Mouse (Mus musculus) liver, adult 2 months (tissue): ENCODE data around the gene Proser3. TPM values are rescaled to one million over a fixed set of nuclear protein-coding genes. Genes with fewer than 3 reads are reported as not detected.

ENCODE experiments used
- DNase-seq: peaks from one replicate; pipeline ENCODE4 v3.0.0-alpha.2; 2011; ENCODE audit warnings: low read depth, low spot score; ENCODE audit errors: extremely low read depth
- H3K27ac ChIP-seq: fragments of 200-500 bp; replicated peaks from 2 replicates; pipeline ENCODE4 v1.5.1; 2012; ENCODE audit warnings: low read depth, mild to moderate bottlenecking, control low read depth, inconsistent platforms, low read length; ENCODE audit not compliant: insufficient read depth
- H3K27me3 ChIP-seq: fragments of 200-500 bp; 2 replicates; pipeline ENCODE4 v1.6.1; 2012; ENCODE audit warnings: mild to moderate bottlenecking, moderate library complexity, low read length, inconsistent platforms; ENCODE audit not compliant: control insufficient read depth, insufficient read depth
- H3K36me3 ChIP-seq: fragments of 200-500 bp; 2 replicates; pipeline ENCODE4 v1.6.1; 2012; ENCODE audit warnings: low read length, inconsistent platforms; ENCODE audit not compliant: control insufficient read depth, insufficient read depth
- H3K4me1 ChIP-seq: fragments of 200-500 bp; 2 replicates; pipeline ENCODE4 v1.6.1; 2011; ENCODE audit warnings: low read length; ENCODE audit not compliant: control insufficient read depth, insufficient read depth
- H3K4me3 ChIP-seq: fragments of 200-500 bp; 2 replicates; pipeline ENCODE4 v1.5.1; 2011; ENCODE audit warnings: low read depth, mild to moderate bottlenecking, control low read depth, low read length, moderate library complexity; ENCODE audit not compliant: insufficient read depth
- H3K79me2 ChIP-seq: fragments of 200-500 bp; 2 replicates; pipeline ENCODE4 v1.6.1; 2012; ENCODE audit warnings: inconsistent platforms, mild to moderate bottlenecking, low read length, moderate library complexity; ENCODE audit not compliant: control insufficient read depth, insufficient read depth
- H3K9ac ChIP-seq: fragments of 200-500 bp; 2 replicates; pipeline ENCODE4 v1.6.1; 2012; ENCODE audit warnings: low read depth, mild to moderate bottlenecking, control low read depth, inconsistent platforms, low read length
- CTCF ChIP-seq: fragments of 200-500 bp; IDR thresholded peaks from 2 replicates; pipeline ENCODE4 v1.5.1; 2011; ENCODE audit warnings: low read depth, low read length, control low read depth
- POLR2A ChIP-seq: fragments of 200-500 bp; IDR thresholded peaks from 2 replicates; pipeline ENCODE4 v1.6.1; 2011; ENCODE audit warnings: low read length, control low read depth; ENCODE audit not compliant: insufficient read depth; ENCODE audit errors: extremely low read depth
- WGBS: fragments of 180-500 bp; shearing (Covaris S2); methylation state at CpG from one replicate; pipeline ENCODE4 v1.1.7; 2018; 5-methylcytosine and 5-hydroxymethylcytosine counted together
- polyA plus RNA-seq: library from polyadenylated mRNA; depleted of rRNA; stranded (reverse); fragments of >200 nt; gene quantifications from 2 replicates; pipeline ENCODE4 v1.2.3, GENCODE M21; 2012
- total RNA-seq: library from RNA; depleted of rRNA; stranded (reverse); fragments of >200 nt; gene quantifications from 2 replicates; pipeline ENCODE4 v1.2.3, GENCODE M21; 2014

Gene Proser3
- total and polyA plus RNA-seq, 2 experiments, result 1.6 to 4.5 TPM

DNA sequence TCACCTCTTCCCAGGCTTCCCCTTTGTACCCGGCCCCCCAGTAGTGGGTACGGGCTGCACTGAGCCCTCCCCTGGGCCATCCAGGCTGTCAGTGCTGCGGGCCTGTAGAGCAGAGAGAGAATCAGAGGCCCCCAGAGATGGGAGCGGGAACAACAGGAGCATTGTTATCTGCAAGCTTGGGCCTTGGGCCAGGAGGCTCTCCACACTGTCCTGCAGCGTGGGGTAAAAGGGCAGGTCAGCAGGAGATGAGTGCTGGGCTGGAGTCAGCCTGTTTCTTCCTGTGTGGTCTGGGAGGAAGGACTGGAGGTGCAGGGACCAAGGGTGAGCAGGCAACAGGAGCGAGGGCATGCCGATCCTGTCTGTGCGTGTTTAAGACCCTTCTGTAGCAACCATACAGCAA lies 19.2 kb downstream of the Proser3 start:
- H3K27ac ChIP-seq, result no peak overlapping the region
- no peaks in the 10 kb centered on the region for H3K27me3 ChIP-seq
- WGBS, result 61% methylated on average over 8 of the region's 8 CpGs
- no peak overlapping the region for H3K9ac ChIP-seq
- DNase-seq, result no peak
- H3K79me2 ChIP-seq, result no peaks in the 10 kb centered on the region
- H3K4me3 ChIP-seq, result no peak overlapping the region
- H3K36me3 ChIP-seq, result no peaks in the 10 kb centered on the region
- TF ChIP-seq CTCF (no peak), POLR2A (no peak)
- no peaks in the 10 kb centered on the region for H3K4me1 ChIP-seq

DNA sequence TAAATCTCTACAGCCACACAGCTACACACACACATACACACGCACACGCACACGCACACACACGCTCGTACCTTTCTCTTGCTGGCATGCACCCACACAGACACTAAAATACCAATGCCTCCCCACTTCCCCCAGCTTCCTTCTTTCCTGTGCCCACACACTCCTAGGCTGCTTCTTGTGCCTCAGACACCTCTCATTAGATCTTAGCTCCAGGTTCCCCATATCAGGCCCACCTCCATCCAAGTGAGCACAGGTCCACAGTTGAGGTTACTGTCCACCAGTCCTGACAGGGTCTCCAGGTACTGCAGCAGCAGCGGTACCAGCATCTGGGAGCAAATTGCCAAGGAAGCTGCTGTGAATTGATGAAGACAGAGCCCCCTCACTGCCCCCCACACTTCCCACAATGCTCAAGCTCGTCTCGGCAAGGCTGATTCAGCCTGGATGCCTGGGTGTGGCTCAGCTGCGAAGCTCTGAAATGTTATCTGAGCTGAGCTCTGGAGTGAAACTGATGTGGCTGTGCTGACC lies 20.7 kb downstream of the Proser3 start:
- TF ChIP-seq CTCF (no peak), POLR2A (no peak)
- no peaks in the 10 kb centered on the region for H3K4me1 ChIP-seq
- no peak for DNase-seq
- H3K36me3 ChIP-seq, result no peaks in the 10 kb centered on the region
- no peaks in the 10 kb centered on the region for H3K79me2 ChIP-seq
- no peak overlapping the region for H3K9ac ChIP-seq
- H3K4me3 ChIP-seq, result no peak overlapping the region
- no peak overlapping the region for H3K27ac ChIP-seq
- 85% methylated on average over 9 of the region's 9 CpGs for WGBS
- H3K27me3 ChIP-seq, result no peaks in the 10 kb centered on the region

DNA sequence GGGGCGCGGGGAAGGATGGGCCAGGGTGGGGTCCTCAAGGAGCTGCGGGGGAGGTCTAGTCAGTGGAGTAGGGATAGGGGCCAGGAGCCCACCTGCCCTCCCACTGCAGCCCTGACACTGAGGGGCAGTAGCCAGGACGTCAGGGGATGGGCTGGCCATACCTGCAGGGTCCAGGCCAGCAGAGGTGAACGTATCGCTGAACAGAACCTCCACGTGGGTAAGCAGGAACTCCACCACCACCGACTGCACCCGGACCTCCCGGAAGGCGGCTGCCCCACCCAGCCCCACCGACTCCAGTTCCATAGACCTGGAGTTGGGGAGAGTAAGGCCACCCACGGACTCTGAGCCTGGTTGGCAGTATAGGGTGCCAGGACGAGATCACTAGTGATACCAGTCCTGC lies 25.1 kb downstream of the Proser3 start:
- TF ChIP-seq CTCF, result no peak
- H3K36me3 ChIP-seq, result no peaks in the 10 kb centered on the region
- no peak overlapping the region for H3K27ac ChIP-seq
- H3K27me3 ChIP-seq, result no peaks in the 10 kb centered on the region
- no peaks in the 10 kb centered on the region for H3K4me1 ChIP-seq
- H3K4me3 ChIP-seq, result no peak overlapping the region
- no peaks in the 10 kb centered on the region for H3K79me2 ChIP-seq
- no peak overlapping the region for H3K9ac ChIP-seq
- WGBS, result 87% methylated on average over 14 of the region's 14 CpGs
- DNase-seq, result no peak

DNA sequence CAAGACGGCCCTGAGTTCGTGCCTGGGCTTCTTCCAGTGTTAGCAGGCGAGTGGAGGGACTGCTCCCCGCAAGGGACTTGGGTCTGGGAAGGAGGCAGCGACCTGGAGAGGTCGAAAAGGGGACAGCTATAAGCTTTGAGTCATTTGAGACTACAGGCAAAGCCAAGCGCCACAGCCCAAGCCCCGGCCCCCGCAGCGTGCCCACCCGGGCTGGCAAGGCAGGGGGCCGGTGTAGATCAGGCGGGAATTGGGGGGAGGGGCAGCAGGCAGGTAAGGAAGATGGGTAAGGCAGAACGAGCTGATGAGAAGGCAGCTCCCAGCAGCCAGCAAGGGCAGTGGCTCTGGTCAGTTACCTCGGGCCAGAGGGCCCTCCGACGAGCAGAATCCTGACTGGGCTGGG lies 25.7 kb downstream of the Proser3 start:
- no peaks in the 10 kb centered on the region for H3K79me2 ChIP-seq
- DNase-seq, result no peak
- no peak overlapping the region for H3K9ac ChIP-seq
- no peaks in the 10 kb centered on the region for H3K4me1 ChIP-seq
- no peak overlapping the region for H3K4me3 ChIP-seq
- TF ChIP-seq CTCF (no peak), POLR2A (no peak)
- H3K36me3 ChIP-seq, result no peaks in the 10 kb centered on the region
- no peaks in the 10 kb centered on the region for H3K27me3 ChIP-seq
- whole genome bisulfite sequencing, result 46% methylated on average over 17 of the region's 17 CpGs
- H3K27ac ChIP-seq, result no peak overlapping the region

DNA sequence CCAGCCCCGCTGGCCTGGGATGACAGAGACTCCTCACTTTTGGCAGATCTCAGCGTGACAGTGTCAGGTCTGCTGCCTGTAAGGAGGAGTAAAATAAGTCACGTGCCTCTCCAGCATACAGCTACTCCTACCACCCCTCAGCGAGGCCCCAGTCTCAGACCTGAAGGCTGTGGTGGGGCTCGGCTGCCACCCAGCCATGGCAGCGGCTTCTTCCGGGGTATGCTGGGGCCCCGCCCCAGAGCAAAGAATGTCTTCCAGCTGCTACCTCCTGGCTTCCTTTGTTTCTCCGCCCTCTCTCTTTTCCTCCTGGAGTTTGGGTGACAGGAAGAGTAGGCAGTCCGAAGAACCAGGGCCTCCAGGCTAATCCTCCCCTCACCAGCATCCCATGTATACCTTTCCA lies 26.1 kb downstream of the Proser3 start:
- Histone ChIP-seq H3K9ac (no peak overlapping the region), H3K27me3 (no peaks in the 10 kb centered on the region), H3K79me2 (no peaks in the 10 kb centered on the region), H3K36me3 (no peaks in the 10 kb centered on the region), H3K27ac (no peak overlapping the region), H3K4me1 (no peaks in the 10 kb centered on the region), H3K4me3 (no peak overlapping the region)
- no peak for TF ChIP-seq CTCF
- no peak for TF ChIP-seq POLR2A
- WGBS, result 62% methylated on average over 10 of the region's 10 CpGs
- no peak for DNase-seq

DNA sequence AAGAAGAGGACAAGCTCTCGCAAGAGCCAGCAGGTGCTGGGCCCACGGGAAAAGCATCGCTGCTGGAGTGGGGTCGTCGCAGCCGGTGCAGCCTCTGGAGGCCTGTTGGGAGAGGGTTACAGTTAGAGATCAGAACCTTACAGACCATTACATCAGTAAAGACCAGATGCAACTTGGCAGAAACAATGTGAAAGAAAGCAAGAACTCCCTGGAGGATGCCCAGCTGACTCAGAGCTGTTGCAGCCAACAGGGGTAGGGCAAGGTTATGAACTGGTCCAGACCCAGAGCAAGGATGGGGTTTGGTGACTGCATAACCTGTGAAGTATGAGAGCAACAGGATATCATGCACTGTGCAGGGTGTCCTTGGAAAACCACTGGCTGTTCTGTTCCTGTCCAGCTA lies 27.6 kb downstream of the Proser3 start:
- no peaks in the 10 kb centered on the region for H3K79me2 ChIP-seq
- H3K4me3 ChIP-seq, result no peak overlapping the region
- no peaks in the 10 kb centered on the region for H3K4me1 ChIP-seq
- no peaks in the 10 kb centered on the region for H3K27me3 ChIP-seq
- no peak overlapping the region for H3K9ac ChIP-seq
- TF ChIP-seq POLR2A, result no peak
- TF ChIP-seq CTCF, result no peak
- no peaks in the 10 kb centered on the region for H3K36me3 ChIP-seq
- DNase-seq, result no peak
- 91% methylated on average over 6 of the region's 6 CpGs for WGBS
- no peak overlapping the region for H3K27ac ChIP-seq
